Mouse (Mus musculus) left cerebral cortex, postnatal 25 days (tissue): ENCODE measurements around the gene Glis3. TPM values are rescaled to one million over a fixed set of nuclear protein-coding genes. Genes with fewer than 3 reads are reported as not detected.

Experiments
- DNase-seq, 2 experiments: peaks; one replicate each; pipeline ENCODE4 v3.0.0; 2022; ENCODE audit warnings: low spot score in 2 of 2, mixed read lengths in 1 of 2
- intact Hi-C: fragments of 180-260 bp; cut with DNase I; formaldehyde crosslinking; loops from one replicate; pipeline ENCODE4 v1.15.1; 2025
- total RNA-seq, 2 experiments: library from RNA; stranded (reverse); gene quantifications; 2 replicates each; pipeline ENCODE4 v1.2.3; 2021

Gene Glis3
- total RNA-seq, 2 experiments from 2014 or later = 5.0 to 5.4 TPM

DNA sequence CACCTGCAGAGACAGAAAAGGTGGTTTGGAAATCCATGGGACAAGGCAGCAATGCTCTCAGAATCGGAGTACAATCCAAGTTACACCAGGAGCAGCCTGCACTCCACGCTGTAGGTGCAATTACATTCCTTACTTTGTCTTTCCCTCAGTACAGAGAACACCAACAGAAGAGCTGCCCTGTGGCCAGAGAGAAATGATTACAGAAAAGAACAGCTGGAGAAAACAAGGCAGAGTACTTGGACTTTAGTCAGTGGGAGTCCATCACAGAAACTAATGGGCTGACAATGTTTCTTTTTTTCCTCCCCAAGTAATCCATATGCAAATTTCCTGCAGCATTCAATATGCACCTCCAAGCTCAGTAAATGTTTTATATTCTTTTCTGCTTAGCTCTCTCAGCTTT lies 305.4 kb downstream of the Glis3 start:
- no peak for DNase-seq
- intact Hi-C loops = no loop called here

- intact Hi-C loops = no loop called here
Observed at GRCm38 (mm10) chr19:28368215-28368614, 311.7 kb downstream of the Glis3 start.

DNA sequence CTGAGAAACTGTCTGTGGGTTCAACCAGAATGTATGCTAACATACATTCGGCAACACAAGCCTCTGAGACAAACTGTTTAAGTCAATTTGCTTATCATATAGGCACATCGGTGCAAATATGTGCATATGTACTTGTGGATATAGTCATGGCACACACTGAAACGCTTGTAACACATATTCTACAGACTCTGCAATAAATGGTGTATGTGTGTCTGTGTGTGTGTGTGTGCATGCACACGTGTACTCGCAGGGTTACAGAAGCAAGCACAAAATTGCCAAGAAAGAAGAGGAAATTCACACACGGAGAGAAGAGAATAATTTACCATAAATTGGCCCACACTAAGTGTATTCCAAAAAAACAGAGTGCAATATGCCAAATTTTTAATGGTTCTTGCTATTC lies 312.6 kb downstream of the Glis3 start:
- intact Hi-C loops = no loop called here
- no peak for DNase-seq

More at GRCm38 (mm10) chr19:28368215-28368614, 311.7 kb downstream of the Glis3 start:
- DNase-seq = no peak

DNA sequence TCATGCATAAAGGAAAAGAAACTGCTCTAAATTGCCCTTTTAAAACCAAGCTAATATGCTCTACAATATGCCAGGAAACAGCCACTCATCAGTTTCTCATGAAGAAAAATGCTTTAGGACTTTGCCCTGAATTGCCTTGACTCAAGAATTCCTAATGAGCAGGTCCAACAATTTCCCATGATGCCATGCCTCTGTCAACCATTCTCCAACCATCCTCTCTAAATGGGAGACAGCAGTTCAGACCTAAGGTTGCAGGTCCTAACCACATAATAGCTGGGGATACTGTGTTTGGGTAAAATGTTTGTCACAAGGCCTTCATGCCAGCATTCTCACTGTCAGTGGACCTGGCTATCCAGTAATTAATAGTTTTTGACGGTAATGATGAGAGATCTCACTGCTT lies 313.1 kb downstream of the Glis3 start:
- DNase-seq = no peak
- intact Hi-C loops = no loop called here

DNA sequence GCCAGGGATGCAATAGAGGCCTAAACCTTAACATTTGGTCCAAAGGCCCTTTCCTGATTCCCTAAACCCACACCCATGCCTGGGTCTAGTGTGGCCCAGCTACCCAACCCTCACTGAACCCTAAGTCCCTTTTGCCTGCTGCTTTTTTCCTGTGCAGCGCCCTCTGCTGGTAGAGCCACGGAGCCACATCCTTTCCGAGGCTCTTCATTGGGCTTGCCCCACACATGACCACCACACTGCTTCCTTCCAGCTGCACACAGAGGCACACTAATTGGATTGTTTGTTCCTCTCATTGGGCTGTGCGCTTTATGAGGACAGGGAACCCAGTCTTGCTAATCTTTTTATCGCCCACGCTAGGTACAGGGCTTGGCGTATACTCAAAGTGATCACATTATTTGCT lies 314.0 kb downstream of the Glis3 start:
- intact Hi-C loops = no loop called here
- no peak for DNase-seq

DNA sequence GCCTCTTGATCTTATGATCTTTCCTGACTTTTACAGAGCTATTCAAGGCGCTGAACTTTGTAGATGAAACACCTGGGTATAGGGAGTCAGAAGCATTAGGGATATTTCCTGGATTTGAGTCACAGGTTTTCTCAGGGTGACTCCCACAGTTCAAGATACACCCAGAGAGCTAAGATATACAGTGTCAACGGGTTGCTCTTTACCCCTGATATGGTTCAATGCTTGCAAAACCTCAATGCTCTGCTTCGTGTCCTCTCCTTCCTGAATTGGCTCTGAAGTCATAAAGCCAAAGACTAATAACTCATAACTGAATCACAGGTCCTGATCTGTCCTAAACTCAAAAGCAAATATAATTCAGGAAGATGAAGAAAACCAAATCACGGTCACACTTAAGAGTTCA lies 319.0 kb downstream of the Glis3 start:
- DNase-seq = no peak
- intact Hi-C loops = no loop called here

- intact Hi-C loops = no loop called here
- DNase-seq = no peak
Observed at GRCm38 (mm10) chr19:28357595-28357994, 322.3 kb downstream of the Glis3 start.

DNA sequence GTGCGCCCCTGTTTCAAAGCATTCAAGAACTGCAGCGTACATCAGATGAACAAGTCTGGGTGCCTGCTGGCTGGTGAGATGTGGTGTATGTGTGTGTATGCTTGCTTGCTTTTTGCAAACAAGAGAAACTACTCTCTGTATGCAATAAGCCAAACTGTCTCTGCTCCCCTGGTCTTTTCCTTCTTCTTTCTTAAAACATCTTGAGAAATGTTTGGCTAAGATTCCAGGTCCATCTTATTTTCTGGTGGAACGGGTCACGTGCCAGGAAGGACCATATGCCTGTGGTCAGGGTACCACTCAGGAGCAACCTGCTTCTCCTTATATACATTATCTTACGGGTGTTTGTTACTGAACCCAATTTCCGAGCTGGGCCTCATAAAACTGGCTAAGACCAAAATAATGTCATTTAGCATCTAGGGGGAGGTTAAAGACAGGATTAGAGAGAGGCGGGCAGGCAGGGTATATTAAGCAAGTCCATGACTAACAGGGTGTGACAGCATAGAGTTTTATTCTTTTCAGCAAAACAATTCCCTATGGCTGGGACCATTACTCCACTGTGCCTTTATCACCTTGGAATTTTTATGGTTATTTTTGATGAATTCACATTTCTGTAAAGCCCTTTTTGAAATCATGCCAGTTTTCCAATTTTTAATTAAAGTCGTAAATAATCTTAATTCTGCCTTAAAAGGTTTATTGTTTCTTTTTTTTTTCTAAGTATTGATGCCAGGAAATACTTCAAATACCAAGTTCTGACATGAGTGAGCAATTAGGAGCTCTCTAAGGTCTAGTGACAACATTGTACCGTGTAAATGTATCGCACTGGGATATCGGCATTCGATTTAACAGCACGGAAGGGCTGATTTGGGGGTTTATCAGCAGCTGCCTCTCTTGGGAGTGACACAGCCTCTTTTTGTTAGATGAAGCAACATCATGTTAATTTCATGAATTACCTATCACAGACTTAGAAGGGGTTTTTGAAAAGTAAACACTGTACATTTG lies 328.5 kb downstream of the Glis3 start:
- intact Hi-C loops = no loop called here
- DNase-seq = no peak

GRCm38 (mm10) chr19:28347080-28347825 lies 332.6 kb downstream of the Glis3 start:
- intact Hi-C loops = no loop called here
- DNase-seq = no peak

DNA sequence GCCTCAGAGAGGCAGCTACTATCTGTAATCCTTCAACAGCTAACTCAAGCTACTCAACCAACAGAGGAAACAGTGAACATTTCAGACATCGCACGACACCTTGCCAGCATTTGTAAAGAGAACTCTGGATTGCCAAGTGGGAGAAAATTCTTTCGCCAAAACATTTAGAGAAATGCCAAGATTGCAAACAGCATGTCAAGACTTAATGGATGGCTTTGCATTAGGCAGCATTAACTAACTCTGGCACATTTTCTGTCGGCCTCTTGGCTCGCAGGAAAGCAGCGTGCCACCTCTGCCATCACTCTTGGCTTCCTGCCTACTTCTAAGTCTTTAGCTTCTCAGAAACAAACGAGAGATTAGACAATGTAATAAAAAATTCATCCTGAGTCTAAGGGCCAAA lies 336.2 kb downstream of the Glis3 start:
- intact Hi-C loops = no loop called here

GRCm38 (mm10) chr19:28337574-28337973 lies 342.3 kb downstream of the Glis3 start:
- DNase-seq = no peak
- intact Hi-C loops = no loop called here

More for the DNA sequence above, 336.2 kb downstream of the Glis3 start:
- DNase-seq = no peak

DNA sequence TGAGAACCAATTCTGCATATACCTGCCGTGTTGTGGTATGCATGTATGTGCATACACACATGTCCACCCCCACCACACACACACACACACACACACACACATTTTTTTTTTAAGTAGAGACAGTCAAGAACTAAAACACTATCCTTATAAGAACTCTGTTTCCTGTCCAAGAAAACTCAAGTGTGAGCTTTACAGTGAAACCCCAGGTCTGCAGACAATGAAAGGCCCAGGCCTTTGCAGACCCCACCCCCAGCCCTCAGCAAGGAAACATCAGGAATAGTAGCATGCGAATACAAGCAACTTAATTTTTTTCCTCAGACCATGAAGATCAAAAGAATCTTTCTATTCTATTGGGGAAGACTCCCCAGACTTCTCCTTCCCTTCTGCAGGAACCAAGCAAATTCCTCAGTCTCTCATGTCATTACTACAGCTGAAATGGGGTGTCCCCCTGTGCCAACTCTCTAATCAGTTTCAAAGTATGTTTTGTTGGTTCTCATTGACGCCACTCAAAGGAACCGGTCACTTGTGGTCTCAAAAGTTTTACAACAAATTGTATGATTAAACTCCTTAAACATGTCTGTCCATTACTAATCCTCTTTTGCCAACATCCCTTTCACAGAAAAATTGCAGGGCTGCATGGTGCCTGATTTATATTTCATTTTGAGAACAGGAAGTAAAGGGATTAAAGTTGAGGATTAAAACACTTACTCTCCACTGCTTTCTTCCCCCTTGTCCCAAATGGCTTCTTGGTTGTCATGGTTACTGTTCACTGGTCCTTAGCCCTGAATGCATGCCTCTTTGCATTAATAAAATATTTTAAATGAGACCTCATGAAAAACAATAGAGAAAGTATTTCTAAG lies 343.0 kb downstream of the Glis3 start:
- intact Hi-C loops = no loop called here
- DNase-seq = no peak

DNA sequence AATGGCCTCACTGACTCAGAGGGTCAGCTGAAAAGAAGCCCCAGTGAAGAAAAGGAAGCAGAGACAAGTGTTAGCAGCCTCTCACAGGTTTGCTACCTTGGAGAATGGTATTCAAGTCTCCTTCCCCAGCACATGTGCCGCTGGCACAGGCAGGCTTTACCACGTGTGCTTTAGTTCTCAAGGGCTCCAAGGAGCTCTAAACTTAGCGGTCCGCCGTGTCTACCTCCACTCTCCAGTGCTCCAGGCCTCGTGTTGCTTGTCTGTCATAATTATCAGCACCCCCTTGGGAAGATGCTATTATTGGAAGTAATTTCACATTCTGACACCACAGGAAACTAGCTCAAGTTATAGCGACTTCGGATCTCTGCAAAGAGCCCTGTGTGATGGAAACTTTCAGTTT lies 344.0 kb downstream of the Glis3 start:
- intact Hi-C loops = no loop called here
- DNase-seq = no peak

- DNase-seq = peak in 1 of 2 experiments; percentile 29
- intact Hi-C loops = no loop called here
Observed at GRCm38 (mm10) chr19:28333007-28333766, 346.7 kb downstream of the Glis3 start.

- no peak for DNase-seq
- intact Hi-C loops = no loop called here
Observed at GRCm38 (mm10) chr19:28328444-28329110, 351.3 kb downstream of the Glis3 start.

- intact Hi-C loops = no loop called here
- DNase-seq = no peak
Observed at GRCm38 (mm10) chr19:28327536-28327935, 352.3 kb downstream of the Glis3 start.

DNA sequence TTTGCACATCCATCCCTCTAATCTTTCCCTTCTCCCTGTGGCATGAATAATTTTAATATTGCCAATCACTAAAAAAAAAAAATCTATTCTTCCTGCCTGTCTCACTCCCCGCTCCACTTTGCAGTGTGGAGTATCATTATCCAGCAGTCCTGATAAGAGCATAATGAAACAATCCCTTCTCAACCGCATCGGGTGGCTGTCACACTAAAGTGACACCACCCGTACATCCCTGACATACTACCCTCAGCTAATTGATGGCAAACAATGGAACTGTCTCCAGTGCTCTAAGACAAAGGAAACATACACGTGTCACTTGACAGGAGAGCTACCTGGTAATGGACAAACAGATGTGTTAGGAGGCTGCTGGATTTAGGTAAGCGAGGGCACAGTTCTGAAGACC lies 373.8 kb downstream of the Glis3 start:
- intact Hi-C loops = no loop called here
- no peak for DNase-seq

- intact Hi-C loops = no loop called here
- no peak for DNase-seq
Observed at GRCm38 (mm10) chr19:28305510-28305909, 374.4 kb downstream of the Glis3 start.

- DNase-seq = no peak
- intact Hi-C loops = no loop called here
Observed at GRCm38 (mm10) chr19:28302831-28303242, 377.0 kb downstream of the Glis3 start.
